Mouse (Mus musculus) neural tube, embryonic 12.5 days (tissue): ENCODE measurements at regions not wholly inside any gene's neighbourhood (a gene's known extent, or its start where the extent isn't known, plus 50 kb on each side); places are given as distances from the start of the nearest gene placed in this dataset.

Experiments used
- ATAC-seq: fragments of 200-750 bp; cut with Nextera tagmentation; 2 replicates; pipeline ENCODE4 v1.8.0; 2017; ENCODE audit warnings: low read depth, mild to moderate bottlenecking, moderate TSS enrichment, moderate library complexity; ENCODE audit not compliant: low FRiP score
- H3K27ac ChIP-seq: fragments of 300-500 bp; sonication (generic); 2 replicates; pipeline ENCODE4 v1.5.1; 2016
- H3K27me3 ChIP-seq: fragments of 300-500 bp; sonication (generic); replicated peaks from 2 replicates; pipeline ENCODE4 v1.6.1; 2016; ENCODE audit warnings: mild to moderate bottlenecking
- H3K36me3 ChIP-seq: fragments of 300-500 bp; sonication (generic); 2 replicates; pipeline ENCODE4 v1.6.1; 2016; ENCODE audit warnings: mild to moderate bottlenecking
- H3K4me1 ChIP-seq: fragments of 300-500 bp; sonication (generic); 2 replicates; pipeline ENCODE4 v1.6.1; 2016
- H3K4me2 ChIP-seq: fragments of 300-500 bp; sonication (generic); replicated peaks from 2 replicates; pipeline ENCODE4 v1.6.1; 2016; ENCODE audit warnings: mild to moderate bottlenecking
- H3K4me3 ChIP-seq: fragments of 300-500 bp; sonication (generic); 2 replicates; pipeline ENCODE4 v1.5.1; 2016
- H3K9ac ChIP-seq: fragments of 300-500 bp; sonication (generic); 2 replicates; pipeline ENCODE4 v1.6.1; 2016; ENCODE audit warnings: mild to moderate bottlenecking
- H3K9me3 ChIP-seq: fragments of 300-500 bp; sonication (generic); 2 replicates; pipeline ENCODE4 v1.6.1; 2016; ENCODE audit warnings: mild to moderate bottlenecking
- WGBS: fragments of 180-500 bp; shearing (Covaris S2); methylation state at CpG from one replicate; pipeline ENCODE4 v1.1.7; 2016; 5-methylcytosine and 5-hydroxymethylcytosine counted together

GRCm38 (mm10) chr6:78599751-78600150 lies 131.1 kb upstream of the Reg3g start:
- Histone ChIP-seq H3K27ac (no peak overlapping the region), H3K4me1 (no peaks in the 10 kb centered on the region), H3K4me2 (no peak overlapping the region), H3K27me3 (no peaks in the 10 kb centered on the region), H3K4me3 (no peak overlapping the region), H3K9me3 (no peaks in the 10 kb centered on the region), H3K36me3 (no peaks in the 10 kb centered on the region), H3K9ac (no peak overlapping the region)
- no peak for ATAC-seq
- WGBS = 91% methylated on average over 4 of the region's 4 CpGs

- no peaks in the 10 kb centered on the region for H3K36me3 ChIP-seq
- H3K9ac ChIP-seq = no peak overlapping the region
- no peaks in the 10 kb centered on the region for H3K27me3 ChIP-seq
- no peaks in the 10 kb centered on the region for H3K4me1 ChIP-seq
- H3K27ac ChIP-seq = no peak overlapping the region
- WGBS = 94% methylated on average over 4 of the region's 4 CpGs
- H3K4me2 ChIP-seq = no peak overlapping the region
- H3K9me3 ChIP-seq = no peaks in the 10 kb centered on the region
- H3K4me3 ChIP-seq = no peak overlapping the region
- ATAC-seq = 0 out of 2 replicates have a peak, but pooled peaks have one; percentile 44
These were observed 101.4 kb upstream of the Reg3g start for GRCm38 (mm10) chr6:78570000-78570597.

- Histone ChIP-seq H3K36me3 (no peaks in the 10 kb centered on the region), H3K4me3 (no peak overlapping the region), H3K27ac (no peak overlapping the region), H3K4me1 (peaks cover 17% of the 10 kb centered on the region), H3K9ac (no peak overlapping the region), H3K4me2 (no peak overlapping the region; the same call in 1 of the 2 replicates), H3K27me3 (no peaks in the 10 kb centered on the region), H3K9me3 (no peaks in the 10 kb centered on the region)
- WGBS = 17% methylated on average over 11 of the region's 11 CpGs
- ATAC-seq = no peak
These were observed 84.5 kb upstream of the Reg3g start for GRCm38 (mm10) chr6:78553008-78553698.

- H3K27me3 ChIP-seq = no peaks in the 10 kb centered on the region
- H3K9ac ChIP-seq = no peak overlapping the region
- H3K9me3 ChIP-seq = no peaks in the 10 kb centered on the region
- WGBS = 11% methylated on average over 5 of the region's 5 CpGs
- no peak overlapping the region for H3K4me3 ChIP-seq
- H3K4me1 ChIP-seq = peaks cover 17% of the 10 kb centered on the region
- H3K27ac ChIP-seq = no peak overlapping the region
- H3K4me2 ChIP-seq = peak overlapping the region; percentile 8; the same call in 1 of the 2 replicates
- H3K36me3 ChIP-seq = no peaks in the 10 kb centered on the region
- ATAC-seq = peak; percentile 76
These were observed 83.7 kb upstream of the Reg3g start for GRCm38 (mm10) chr6:78552353-78552698.

- no peaks in the 10 kb centered on the region for H3K27me3 ChIP-seq
- H3K4me1 ChIP-seq = peaks cover 17% of the 10 kb centered on the region
- H3K9ac ChIP-seq = no peak overlapping the region
- ATAC-seq = peak; percentile 87
- WGBS = 14% methylated on average over 8 of the region's 8 CpGs
- no peaks in the 10 kb centered on the region for H3K36me3 ChIP-seq
- no peak overlapping the region for H3K27ac ChIP-seq
- H3K4me3 ChIP-seq = no peak overlapping the region
- H3K9me3 ChIP-seq = no peaks in the 10 kb centered on the region
- peak overlapping the region; percentile 8; the same call in 1 of the 2 replicates for H3K4me2 ChIP-seq
These were observed 83.1 kb upstream of the Reg3g start for GRCm38 (mm10) chr6:78551666-78552352.

- Histone ChIP-seq H3K27ac (no peak overlapping the region), H3K4me2 (no peak overlapping the region), H3K4me1 (peaks cover 17% of the 10 kb centered on the region), H3K9ac (no peak overlapping the region), H3K9me3 (no peaks in the 10 kb centered on the region), H3K4me3 (no peak overlapping the region), H3K36me3 (no peaks in the 10 kb centered on the region), H3K27me3 (no peaks in the 10 kb centered on the region)
- ATAC-seq = no peak
- WGBS = 70% methylated on average over 4 of the region's 4 CpGs
These were observed 79.8 kb upstream of the Reg3g start for GRCm38 (mm10) chr6:78548476-78548875.

GRCm38 (mm10) chr6:78547721-78548120 lies 79.0 kb upstream of the Reg3g start:
- Histone ChIP-seq H3K27me3 (no peaks in the 10 kb centered on the region), H3K4me3 (no peak overlapping the region), H3K9me3 (no peaks in the 10 kb centered on the region), H3K36me3 (no peaks in the 10 kb centered on the region), H3K27ac (no peak overlapping the region), H3K4me1 (peaks cover 11% of the 10 kb centered on the region), H3K9ac (no peak overlapping the region), H3K4me2 (no peak overlapping the region)
- ATAC-seq = no peak
- WGBS = 98% methylated on average over 1 of the region's 1 CpGs

GRCm38 (mm10) chr6:78544238-78544637 lies 75.6 kb upstream of the Reg3g start:
- no peaks in the 10 kb centered on the region for H3K4me1 ChIP-seq
- no peak for ATAC-seq
- H3K36me3 ChIP-seq = no peaks in the 10 kb centered on the region
- 14% methylated on average over 2 of the region's 2 CpGs for WGBS
- no peak overlapping the region for H3K9ac ChIP-seq
- H3K27ac ChIP-seq = no peak overlapping the region
- no peaks in the 10 kb centered on the region for H3K27me3 ChIP-seq
- H3K9me3 ChIP-seq = no peaks in the 10 kb centered on the region
- no peak overlapping the region for H3K4me3 ChIP-seq
- no peak overlapping the region for H3K4me2 ChIP-seq

- Histone ChIP-seq H3K4me1 (no peaks in the 10 kb centered on the region), H3K4me2 (no peak overlapping the region)
- 88% methylated on average over 1 of the region's 1 CpGs for WGBS
These were observed 68.8 kb upstream of the Reg3g start for GRCm38 (mm10) chr6:78537476-78537875.

GRCm38 (mm10) chr6:78526986-78527762 lies 58.5 kb upstream of the Reg3g start:
- H3K36me3 ChIP-seq = no peaks in the 10 kb centered on the region
- 65% methylated on average over 4 of the region's 4 CpGs for WGBS

More at GRCm38 (mm10) chr6:78537476-78537875, 68.8 kb upstream of the Reg3g start:
- H3K9ac ChIP-seq = no peak overlapping the region
- H3K4me3 ChIP-seq = no peak overlapping the region
- no peak for ATAC-seq
- no peaks in the 10 kb centered on the region for H3K36me3 ChIP-seq
- no peak overlapping the region for H3K27ac ChIP-seq
- H3K27me3 ChIP-seq = no peaks in the 10 kb centered on the region
- no peaks in the 10 kb centered on the region for H3K9me3 ChIP-seq

More at GRCm38 (mm10) chr6:78526986-78527762, 58.5 kb upstream of the Reg3g start:
- no peaks in the 10 kb centered on the region for H3K4me1 ChIP-seq
- no peaks in the 10 kb centered on the region for H3K9me3 ChIP-seq
- H3K4me2 ChIP-seq = no peak overlapping the region
- no peak overlapping the region for H3K27ac ChIP-seq
- H3K27me3 ChIP-seq = no peaks in the 10 kb centered on the region
- no peak overlapping the region for H3K4me3 ChIP-seq
- H3K9ac ChIP-seq = no peak overlapping the region
- ATAC-seq = no peak
